Mouse (Mus musculus): Measurements from ENCODE around the gene Grm2. TPM values are rescaled to one million over a fixed set of nuclear protein-coding genes. Genes with fewer than 3 reads are reported as not detected.

Gene Grm2
- polyA plus RNA-seq (2015; fragmentation: Nextera tagmentation; extraction: Ambion mirVana) = 3.7 and 5.3 TPM in 2 replicates

GRCm38 (mm10) chr9:106655884-106656720, at the start of gene Grm2:
Grm2 (minus strand) TSS chr9:106656082.
- under 1% methylated on average over 39 of the region's 44 CpGs for WGBS
- no peak within 1 kb of the TSS; the same call in 1 of the 2 replicates for H3K27ac ChIP-seq
- peak; percentile 63 for ATAC-seq (ENCODE audit: low FRiP score)

GRCm38 (mm10) chr9:106692973-106693481, 37.1 kb upstream of the Grm2 start:
- Histone ChIP-seq H3K36me3 (peaks cover 53% of the 10 kb centered on the region), H3K27me3 (no peaks in the 10 kb centered on the region), H3K4me1 (replicated peaks) (no peaks in the 10 kb centered on the region), H3K9ac (no peak overlapping the region), H3K9me3 (no peaks in the 10 kb centered on the region), H3K4me3 (no peak overlapping the region), H3K4me2 (no peak overlapping the region), H3K27ac (no peak overlapping the region)
- WGBS = 93% methylated on average over 11 of the region's 11 CpGs
- ATAC-seq (ENCODE audit: low FRiP score) = no peak

More at GRCm38 (mm10) chr9:106655884-106656720, at the start of gene Grm2:
- no peaks in the 10 kb centered on the region for H3K9me3 ChIP-seq
- H3K4me3 ChIP-seq = peak within 1 kb of the TSS; percentile 57
- peak within 1 kb of the TSS; percentile 82 for H3K9ac ChIP-seq
- peaks cover 30% of the 10 kb centered on the region for H3K36me3 ChIP-seq
- peaks cover 21% of the 10 kb centered on the region for H3K27me3 ChIP-seq
- peaks cover 46% of the 10 kb centered on the region for H3K4me1 ChIP-seq (replicated peaks)
- peak within 1 kb of the TSS; percentile 83 for H3K4me2 ChIP-seq

GRCm38 (mm10) chr9:106688834-106689233, 33.0 kb upstream of the Grm2 start:
- Histone ChIP-seq H3K4me2 (no peak overlapping the region), H3K9me3 (no peaks in the 10 kb centered on the region), H3K4me3 (no peak overlapping the region), H3K9ac (no peak overlapping the region), H3K27ac (no peak overlapping the region), H3K27me3 (no peaks in the 10 kb centered on the region), H3K36me3 (peaks cover 21% of the 10 kb centered on the region), H3K4me1 (replicated peaks) (peaks cover 28% of the 10 kb centered on the region)
- ATAC-seq (ENCODE audit: low FRiP score) = no peak
- 89% methylated on average over 8 of the region's 8 CpGs for WGBS

- no peak overlapping the region for H3K27ac ChIP-seq
- 40% methylated on average over 8 of the region's 8 CpGs for WGBS
- H3K9ac ChIP-seq = no peak overlapping the region
- H3K4me3 ChIP-seq = no peak overlapping the region
- H3K9me3 ChIP-seq = no peaks in the 10 kb centered on the region
- peaks cover 28% of the 10 kb centered on the region for H3K4me1 ChIP-seq (replicated peaks)
- H3K36me3 ChIP-seq = 0 out of 2 replicates have a peak, but pooled peaks cover 6% of the 10 kb centered on the region
- no peaks in the 10 kb centered on the region for H3K27me3 ChIP-seq
- H3K4me2 ChIP-seq = no peak overlapping the region
- peak; percentile 24; the same call in 1 of the 2 replicates for ATAC-seq (ENCODE audit: low FRiP score)
Measured at GRCm38 (mm10) chr9:106686983-106687650, 31.2 kb upstream of the Grm2 start.

GRCm38 (mm10) chr9:106685249-106686101, 29.6 kb upstream of the Grm2 start, which contains the start of gene Tex264:
Tex264 (minus strand) TSS chr9:106685927.
- 0% methylated on average over 77 of the region's 86 CpGs for WGBS
- Histone ChIP-seq H3K4me3 (peak within 1 kb of the TSS; percentile 78), H3K4me1 (replicated peaks) (peaks cover 28% of the 10 kb centered on the region), H3K36me3 (peaks cover 14% of the 10 kb centered on the region), H3K9me3 (no peaks in the 10 kb centered on the region), H3K27me3 (no peaks in the 10 kb centered on the region), H3K9ac (peak within 1 kb of the TSS; percentile 85), H3K27ac (peak within 1 kb of the TSS; percentile 70), H3K4me2 (peak within 1 kb of the TSS; percentile 86)
- peak; percentile 90 for ATAC-seq (ENCODE audit: low FRiP score)

- H3K4me1 ChIP-seq (replicated peaks) = peaks cover 28% of the 10 kb centered on the region
- ATAC-seq (ENCODE audit: low FRiP score) = no peak; the same call in 1 of the 2 replicates
- peaks cover 20% of the 10 kb centered on the region for H3K36me3 ChIP-seq
- 0 out of 2 replicates have a peak overlapping the region, but pooled peaks have one; percentile 6 for H3K27ac ChIP-seq
- WGBS = 4% methylated on average over 13 of the region's 14 CpGs
- H3K9ac ChIP-seq = peak overlapping the region; percentile 85
- no peaks in the 10 kb centered on the region for H3K9me3 ChIP-seq
- no peaks in the 10 kb centered on the region for H3K27me3 ChIP-seq
- peak overlapping the region; percentile 78 for H3K4me3 ChIP-seq
- H3K4me2 ChIP-seq = peak overlapping the region; percentile 86
Measured at GRCm38 (mm10) chr9:106684918-106685248, 29.0 kb upstream of the Grm2 start.

- H3K4me1 ChIP-seq (replicated peaks) = peaks cover 28% of the 10 kb centered on the region
- ATAC-seq (ENCODE audit: low FRiP score) = no peak
Measured at GRCm38 (mm10) chr9:106684093-106684872, 28.4 kb upstream of the Grm2 start.

GRCm38 (mm10) chr9:106681026-106681425, 25.1 kb upstream of the Grm2 start:
- Histone ChIP-seq H3K4me2 (no peak overlapping the region), H3K9ac (no peak overlapping the region), H3K27me3 (no peaks in the 10 kb centered on the region), H3K36me3 (peaks cover 45% of the 10 kb centered on the region), H3K4me1 (replicated peaks) (peaks cover 16% of the 10 kb centered on the region), H3K9me3 (no peaks in the 10 kb centered on the region), H3K4me3 (no peak overlapping the region), H3K27ac (no peak overlapping the region)
- WGBS = 93% methylated on average over 9 of the region's 9 CpGs
- no peak for ATAC-seq (ENCODE audit: low FRiP score)

More at GRCm38 (mm10) chr9:106684093-106684872, 28.4 kb upstream of the Grm2 start:
- Histone ChIP-seq H3K4me2 (peak overlapping the region; percentile 86), H3K36me3 (peaks cover 26% of the 10 kb centered on the region), H3K9me3 (no peaks in the 10 kb centered on the region), H3K27ac (no peak overlapping the region), H3K4me3 (peak overlapping the region; percentile 78), H3K9ac (peak overlapping the region; percentile 85), H3K27me3 (no peaks in the 10 kb centered on the region)
- 83% methylated on average over 6 of the region's 6 CpGs for WGBS

GRCm38 (mm10) chr9:106678242-106678641, 22.4 kb upstream of the Grm2 start:
- peaks cover 49% of the 10 kb centered on the region for H3K36me3 ChIP-seq
- no peak overlapping the region for H3K4me3 ChIP-seq
- no peaks in the 10 kb centered on the region for H3K4me1 ChIP-seq (replicated peaks)
- H3K4me2 ChIP-seq = no peak overlapping the region
- WGBS = 78% methylated on average over 4 of the region's 4 CpGs
- no peaks in the 10 kb centered on the region for H3K27me3 ChIP-seq
- H3K9me3 ChIP-seq = no peaks in the 10 kb centered on the region
- ATAC-seq (ENCODE audit: low FRiP score) = no peak
- no peak overlapping the region for H3K9ac ChIP-seq
- no peak overlapping the region for H3K27ac ChIP-seq

GRCm38 (mm10) chr9:106677702-106678101, 21.8 kb upstream of the Grm2 start:
- no peaks in the 10 kb centered on the region for H3K4me1 ChIP-seq (replicated peaks)
- H3K4me3 ChIP-seq = no peak overlapping the region
- no peaks in the 10 kb centered on the region for H3K9me3 ChIP-seq
- no peak overlapping the region for H3K27ac ChIP-seq
- no peaks in the 10 kb centered on the region for H3K27me3 ChIP-seq
- H3K4me2 ChIP-seq = no peak overlapping the region
- ATAC-seq (ENCODE audit: low FRiP score) = no peak
- 84% methylated on average over 5 of the region's 5 CpGs for WGBS
- H3K9ac ChIP-seq = no peak overlapping the region
- H3K36me3 ChIP-seq = peaks cover 54% of the 10 kb centered on the region

- ATAC-seq (ENCODE audit: low FRiP score) = no peak
- 79% methylated on average over 4 of the region's 4 CpGs for WGBS
- no peaks in the 10 kb centered on the region for H3K4me1 ChIP-seq (replicated peaks)
- peaks cover 57% of the 10 kb centered on the region for H3K36me3 ChIP-seq
- H3K9me3 ChIP-seq = no peaks in the 10 kb centered on the region
- no peak overlapping the region for H3K27ac ChIP-seq
- no peak overlapping the region for H3K4me3 ChIP-seq
- no peak overlapping the region for H3K4me2 ChIP-seq
- H3K27me3 ChIP-seq = no peaks in the 10 kb centered on the region
- H3K9ac ChIP-seq = no peak overlapping the region
Measured at GRCm38 (mm10) chr9:106676571-106676970, 20.7 kb upstream of the Grm2 start.
